ENCODE assay signal across 25 mouse cellular contexts in genomic region chr4:87965836-87966235, GRCm38 (mm10).
"Had no signal": no experiment of that assay in that cellular context is flagged by ENCODE, and none has a peak within 500 bp of the region (broad histone marks: within the 10 kb centered on the region; RNA-seq: fewer than 3 reads in every experiment).

No protein-coding gene starts in this region.

- H3K9ac ChIP-seq: limb, embryonic 13.5 days; liver, embryonic 12.5 days; liver, embryonic 15.5 days; lung, embryonic 15.5 days; midbrain, embryonic 13.5 days; neural tube, embryonic 13.5 days had no signal

- H3K4me3 ChIP-seq: layer of hippocampus, adult 2 months; limb, embryonic 10.5 days; limb, embryonic 13.5 days; liver, embryonic 12.5 days; liver, embryonic 15.5 days; lung, embryonic 15.5 days; megakaryocyte, embryonic 14.5 days; midbrain, embryonic 10.5 days; midbrain, embryonic 13.5 days; myocyte; neural tube, embryonic 13.5 days had no signal

- H3K27ac ChIP-seq: layer of hippocampus, adult 2 months; limb, embryonic 10.5 days; limb, embryonic 13.5 days; liver, embryonic 12.5 days; liver, embryonic 15.5 days; lung, embryonic 15.5 days; midbrain, embryonic 10.5 days; midbrain, embryonic 13.5 days; neural tube, embryonic 13.5 days; stomach, postnatal 0 days had no signal

- H3K4me2 ChIP-seq: limb, embryonic 13.5 days; liver, embryonic 12.5 days; liver, embryonic 15.5 days; lung, embryonic 15.5 days; midbrain, embryonic 13.5 days; neural tube, embryonic 13.5 days had no signal

- H3K27me3 ChIP-seq: limb, embryonic 13.5 days; liver, embryonic 12.5 days; liver, embryonic 15.5 days; lung, embryonic 15.5 days; megakaryocyte, embryonic 14.5 days; midbrain, embryonic 13.5 days; neural tube, embryonic 13.5 days had no signal

- DNase-seq: layer of hippocampus, adult 9-11 months; liver; lung, adult 18-20 months; lung, postnatal 10 days; lung, postnatal 36 days; retina, postnatal 1 day; right cerebral cortex, postnatal 25 days; spleen, adult 18-20 months; thymus, adult 2 months; thymus, postnatal 14 days; thymus, postnatal 4 days had no signal

- H3K9me3 ChIP-seq: limb, embryonic 10.5 days; limb, embryonic 13.5 days; liver, embryonic 12.5 days; liver, embryonic 15.5 days; lung, embryonic 15.5 days; megakaryocyte, embryonic 14.5 days; midbrain, embryonic 10.5 days; midbrain, embryonic 13.5 days; neural tube, embryonic 13.5 days had no signal

- H3K36me3 ChIP-seq: limb, embryonic 10.5 days; limb, embryonic 13.5 days; liver, embryonic 12.5 days; liver, embryonic 15.5 days; lung, embryonic 15.5 days; midbrain, embryonic 10.5 days; midbrain, embryonic 13.5 days; neural tube, embryonic 13.5 days had no signal

- ATAC-seq: intestine, embryonic 16.5 days; liver, embryonic 12.5 days; midbrain, embryonic 13.5 days; midbrain, embryonic 16.5 days had no signal
